Mouse (Mus musculus) heart, embryonic 14.5 days (tissue): Measurements from ENCODE around the gene Nuak2. TPM values are rescaled to one million over a fixed set of nuclear protein-coding genes. Genes with fewer than 3 reads are reported as not detected.

Experiments
- ATAC-seq: fragments of 200-750 bp; cut with Nextera tagmentation; 2 replicates; pipeline ENCODE4 v1.8.0; 2017; ENCODE audit warnings: low read depth, moderate TSS enrichment; ENCODE audit not compliant: insufficient number of reproducible peaks, insufficient read depth, low FRiP score
- H3K27ac ChIP-seq, 2 experiments: fragments of 200-500 bp in 1 of 2; fragments of 300-500 bp in 1 of 2; sonication (generic) in 1 of 2; replicated peaks in 1 of 2; 2 replicates each; pipeline ENCODE4 v1.5.1; 2012 to 2014; ENCODE audit warnings: low read depth in 2 of 2, low read length in 2 of 2, control low read depth in 1 of 2, mild to moderate bottlenecking in 1 of 2, mixed read lengths in 1 of 2; ENCODE audit not compliant: control insufficient read depth in 1 of 2, insufficient read depth in 1 of 2
- H3K27me3 ChIP-seq: fragments of 300-500 bp; sonication (generic); 2 replicates; pipeline ENCODE4 v1.6.1; 2014; ENCODE audit warnings: mild to moderate bottlenecking, low read length, control low read depth; ENCODE audit not compliant: control insufficient read depth, insufficient read depth
- H3K36me3 ChIP-seq: fragments of 300-500 bp; sonication (generic); 2 replicates; pipeline ENCODE4 v1.6.1; 2014; ENCODE audit warnings: mild to moderate bottlenecking, control low read depth, low read length, mixed read lengths; ENCODE audit not compliant: control insufficient read depth, insufficient read depth
- H3K4me1 ChIP-seq, 2 experiments: fragments of 200-500 bp in 1 of 2; fragments of 300-500 bp in 1 of 2; sonication (generic) in 1 of 2; 2 replicates each; pipeline ENCODE4 v1.6.1; 2012 to 2014; ENCODE audit warnings: low read length in 2 of 2, control low read depth in 1 of 2, mixed read lengths in 1 of 2; ENCODE audit not compliant: control insufficient read depth in 2 of 2, insufficient read depth in 2 of 2
- H3K4me2 ChIP-seq: fragments of 300-500 bp; sonication (generic); 2 replicates; pipeline ENCODE4 v1.6.1; 2014; ENCODE audit warnings: mild to moderate bottlenecking, low read length
- H3K4me3 ChIP-seq, 2 experiments: fragments of 200-500 bp in 1 of 2; fragments of 300-500 bp in 1 of 2; sonication (generic) in 1 of 2; 2 replicates each; pipeline ENCODE4 v1.5.1; 2012 to 2014; ENCODE audit warnings: low read length in 2 of 2, mild to moderate bottlenecking in 2 of 2, control low read depth in 1 of 2, low read depth in 1 of 2, moderate library complexity in 1 of 2; ENCODE audit not compliant: control insufficient read depth in 1 of 2, insufficient read depth in 1 of 2
- H3K9ac ChIP-seq: fragments of 300-500 bp; sonication (generic); 2 replicates; pipeline ENCODE4 v1.6.1; 2014; ENCODE audit warnings: mild to moderate bottlenecking, low read length
- H3K9me3 ChIP-seq: fragments of 300-500 bp; sonication (generic); 2 replicates; pipeline ENCODE4 v1.6.1; 2016; ENCODE audit warnings: low read length, control low read depth; ENCODE audit not compliant: control insufficient read depth
- WGBS: fragments of 180-500 bp; shearing (Covaris S2); extraction: QIAGEN DNeasy Blood & Tissue Kit; methylation state at CpG from one replicate; pipeline ENCODE4 v1.1.7; 2014; 5-methylcytosine and 5-hydroxymethylcytosine counted together
- polyA plus RNA-seq: library from polyadenylated mRNA; unstranded; fragments of >200 nt; fragmentation: Nextera tagmentation; extraction: Ambion mirVana; gene quantifications from 2 replicates; pipeline ENCODE4 v1.2.1, GENCODE M21; 2014

Nuak2 gene
- polyA plus RNA-seq, 1 experiment from 2014 or later: 2.2 TPM

- 0 out of 4 replicates have a peak overlapping the region, but pooled peaks of 1 of the 2 experiments have one; percentile 24 for H3K27ac ChIP-seq
Measured at GRCm38 (mm10) chr1:132336921-132337320, 21.0 kb downstream of the Nuak2 start.

GRCm38 (mm10) chr1:132338027-132338660 lies 22.2 kb downstream of the Nuak2 start:
- no peaks in the 10 kb centered on the region for H3K36me3 ChIP-seq
- H3K4me2 ChIP-seq: no peak overlapping the region
- no peak for ATAC-seq
- no peak overlapping the region for H3K4me3 ChIP-seq
- H3K4me1 ChIP-seq: peaks cover 38 to 53% of the 10 kb centered on the region in 2 experiments
- no peaks in the 10 kb centered on the region for H3K27me3 ChIP-seq
- no peak overlapping the region; the same call in 1 of the 2 replicates for H3K9ac ChIP-seq
- no peak overlapping the region for H3K27ac ChIP-seq
- no peaks in the 10 kb centered on the region for H3K9me3 ChIP-seq
- WGBS: 21% methylated on average over 8 of the region's 8 CpGs

More at GRCm38 (mm10) chr1:132336921-132337320, 21.0 kb downstream of the Nuak2 start:
- peaks cover 38 to 53% of the 10 kb centered on the region in 2 experiments for H3K4me1 ChIP-seq
- no peaks in the 10 kb centered on the region for H3K27me3 ChIP-seq
- no peaks in the 10 kb centered on the region for H3K36me3 ChIP-seq
- no peak overlapping the region for H3K4me3 ChIP-seq
- no peaks in the 10 kb centered on the region for H3K9me3 ChIP-seq
- H3K9ac ChIP-seq: no peak overlapping the region; the same call in 1 of the 2 replicates
- no peak for ATAC-seq
- 56% methylated on average over 6 of the region's 6 CpGs for WGBS
- H3K4me2 ChIP-seq: no peak overlapping the region

GRCm38 (mm10) chr1:132341731-132342501 lies 26.0 kb downstream of the Nuak2 start:
- WGBS: 40% methylated on average over 5 of the region's 5 CpGs
- Histone ChIP-seq H3K9ac (no peak overlapping the region), H3K4me3 (no peak overlapping the region), H3K27ac (peak overlapping the region; percentile 19 to 64; a peak in 3 of 4 replicates), H3K4me2 (no peak overlapping the region), H3K4me1 (peaks cover 16 to 30% of the 10 kb centered on the region in 2 experiments), H3K27me3 (no peaks in the 10 kb centered on the region), H3K9me3 (no peaks in the 10 kb centered on the region), H3K36me3 (no peaks in the 10 kb centered on the region)
- no peak for ATAC-seq

- Histone ChIP-seq H3K9ac (no peak overlapping the region), H3K4me1 (peaks cover 14 to 27% of the 10 kb centered on the region in 2 experiments), H3K27me3 (no peaks in the 10 kb centered on the region), H3K4me3 (no peak overlapping the region), H3K27ac (no peak overlapping the region), H3K4me2 (no peak overlapping the region), H3K36me3 (no peaks in the 10 kb centered on the region), H3K9me3 (no peaks in the 10 kb centered on the region)
- 63% methylated on average over 3 of the region's 3 CpGs for whole genome bisulfite sequencing
- no peak for ATAC-seq
Measured at GRCm38 (mm10) chr1:132342518-132342917, 26.6 kb downstream of the Nuak2 start.

- Histone ChIP-seq H3K4me2 (no peak overlapping the region), H3K4me1 (peaks cover 12 to 21% of the 10 kb centered on the region in 2 experiments), H3K4me3 (no peak overlapping the region), H3K27ac (no peak overlapping the region), H3K36me3 (no peaks in the 10 kb centered on the region), H3K9ac (no peak overlapping the region), H3K27me3 (no peaks in the 10 kb centered on the region), H3K9me3 (no peaks in the 10 kb centered on the region)
- 98% methylated on average over 2 of the region's 2 CpGs for WGBS
- no peak for ATAC-seq
Measured at GRCm38 (mm10) chr1:132343191-132343590, 27.3 kb downstream of the Nuak2 start.

GRCm38 (mm10) chr1:132343656-132344055 lies 27.7 kb downstream of the Nuak2 start:
- no peak for ATAC-seq
- WGBS: 91% methylated on average over 1 of the region's 1 CpGs
- peaks cover 9 to 17% of the 10 kb centered on the region in 2 experiments; a peak in 3 of 4 replicates for H3K4me1 ChIP-seq
- H3K9ac ChIP-seq: no peak overlapping the region
- no peak overlapping the region for H3K4me3 ChIP-seq
- no peaks in the 10 kb centered on the region for H3K27me3 ChIP-seq
- H3K27ac ChIP-seq: no peak overlapping the region
- H3K4me2 ChIP-seq: no peak overlapping the region
- no peaks in the 10 kb centered on the region for H3K9me3 ChIP-seq
- no peaks in the 10 kb centered on the region for H3K36me3 ChIP-seq

- Histone ChIP-seq H3K9ac (no peak overlapping the region), H3K4me2 (no peak overlapping the region), H3K4me3 (no peak overlapping the region), H3K27me3 (no peaks in the 10 kb centered on the region), H3K4me1 (peaks cover 9 to 17% of the 10 kb centered on the region in 2 experiments; a peak in 3 of 4 replicates), H3K9me3 (no peaks in the 10 kb centered on the region), H3K27ac (peak overlapping the region in 1 of 2 experiments; percentile 79; a peak in 2 of 4 replicates), H3K36me3 (no peaks in the 10 kb centered on the region)
- 79% methylated on average over 4 of the region's 4 CpGs for WGBS
- no peak for ATAC-seq
Measured at GRCm38 (mm10) chr1:132345514-132345913, 29.6 kb downstream of the Nuak2 start.
